Comparison of ENCODE assay signal across 8 mouse cellular contexts in genomic region chr3:96262216-96262875, GRCm38 (mm10). TPM values are rescaled to one million over a fixed set of nuclear protein-coding genes. Genes with fewer than 3 reads are reported as not detected.
A peak's percentile ranks its signal among the peaks of the same experiment; 100 is the strongest.
DNase-seq lines count a peak whose midpoint lies in the region; ATAC-seq and TF ChIP-seq lines count a peak whose summit lies in the region.

No protein-coding gene starts in this region.

- WGBS in hindbrain, embryonic 10.5 days: 2% methylated on average over 19 of the region's 19 CpGs
- WGBS in lung, postnatal 0 days: under 1% methylated on average over 19 of the region's 19 CpGs

- H3K27ac ChIP-seq in hindbrain, embryonic 10.5 days: peak overlapping the region; percentile 99
- peak overlapping the region; percentile 92 for H3K27ac ChIP-seq in lung, postnatal 0 days (ENCODE audit: low read length)

- TF ChIP-seq CTCF in lung, postnatal 0 days (IDR thresholded peaks at IDR 0.05): 0 out of 2 replicates have a peak, but pooled peaks have one; percentile 0

- H3K36me3 ChIP-seq in hindbrain, embryonic 10.5 days: no peaks in the 10 kb centered on the region
- no peaks in the 10 kb centered on the region for H3K36me3 ChIP-seq in lung, postnatal 0 days (ENCODE audit: insufficient read depth, low read length)

- H3K4me2 ChIP-seq in lung, postnatal 0 days (replicated peaks; ENCODE audit: low read depth, low read length): peak overlapping the region; percentile 62

- ATAC-seq in lung, postnatal 0 days: peak; percentile 85

- H3K27me3 ChIP-seq in hindbrain, embryonic 10.5 days (ENCODE audit: insufficient read depth, poor library complexity, severe bottlenecking): no peaks in the 10 kb centered on the region
- peaks cover 10% of the 10 kb centered on the region; the same call in 1 of the 2 replicates for H3K27me3 ChIP-seq in lung, postnatal 0 days (replicated peaks; ENCODE audit: insufficient read depth, low read length)

- no peak for TF ChIP-seq EP300 in lung, postnatal 0 days (IDR thresholded peaks at IDR 0.05)

- peak overlapping the region; percentile 62 for H3K9ac ChIP-seq in lung, postnatal 0 days (replicated peaks; ENCODE audit: low read depth)

- peak; percentile 98 for DNase-seq in MEL-GATA-1-ER (ENCODE audit: extremely low read depth, low read depth)
- peak; percentile 87 for DNase-seq in cerebellum, adult 8-10 months
- DNase-seq in frontal cortex, adult 2 months (ENCODE audit: extremely low spot score in 1 of 2, low spot score in 1 of 2): peak; percentile 84 to 89
- peak; percentile 87 for DNase-seq in hindbrain, embryonic 10.5 days (ENCODE audit: low spot score)
- DNase-seq in layer of hippocampus, adult 9-11 months: peak; percentile 91
- peak; percentile 95 for DNase-seq in lung, postnatal 0 days (ENCODE audit: low spot score)
- peak; percentile 74 for DNase-seq in retina, embryonic 14.5 days (ENCODE audit: low spot score)
- DNase-seq in thymus, postnatal 36 days: peak; percentile 46 to 58

- H3K9me3 ChIP-seq in hindbrain, embryonic 10.5 days: no peaks in the 10 kb centered on the region
- no peaks in the 10 kb centered on the region for H3K9me3 ChIP-seq in lung, postnatal 0 days (ENCODE audit: low read length)

- peaks cover 38% of the 10 kb centered on the region for H3K4me1 ChIP-seq in hindbrain, embryonic 10.5 days (replicated peaks)
- peaks cover 6% of the 10 kb centered on the region; the same call in 1 of the 2 replicates for H3K4me1 ChIP-seq in lung, postnatal 0 days (ENCODE audit: insufficient read depth, low read depth, low read length)

- peak overlapping the region; percentile 65 for H3K4me3 ChIP-seq in hindbrain, embryonic 10.5 days
- peak overlapping the region; percentile 56 for H3K4me3 ChIP-seq in lung, postnatal 0 days (ENCODE audit: low read depth, low read length)

RNA-seq across cellular contexts. Expression of gene Hist2h4, which starts 0.8 kb away (rescaled TPM):
- polyA plus RNA-seq in frontal cortex, adult 2 months (2012; rRNA removed): 3.3 and 3.9 TPM in 2 replicates
- 6.8 and 13.6 TPM in 2 replicates for polyA plus RNA-seq in hindbrain, embryonic 10.5 days (2016; fragmentation: Nextera tagmentation; extraction: Ambion mirVana)
- 9.7 and 9.8 TPM in 2 replicates for polyA plus RNA-seq in lung, postnatal 0 days (2015; fragmentation: Nextera tagmentation; extraction: Ambion mirVana)

RNA-seq across cellular contexts. Expression of gene Hist2h3b, which starts 6.1 kb away (rescaled TPM):
- polyA plus RNA-seq in frontal cortex, adult 2 months (2012; rRNA removed): 7.3 and 8.1 TPM in 2 replicates
- polyA plus RNA-seq in hindbrain, embryonic 10.5 days (2016; fragmentation: Nextera tagmentation; extraction: Ambion mirVana): 49.7 and 51.9 TPM in 2 replicates
- 12.5 and 12.9 TPM in 2 replicates for polyA plus RNA-seq in lung, postnatal 0 days (2015; fragmentation: Nextera tagmentation; extraction: Ambion mirVana)

RNA-seq across cellular contexts. Expression of gene Hist2h2bb, which starts 7.2 kb away (rescaled TPM):
- polyA plus RNA-seq in frontal cortex, adult 2 months (2012; rRNA removed): 1.3 and 2.0 TPM in 2 replicates
- 9.4 and 9.7 TPM in 2 replicates for polyA plus RNA-seq in hindbrain, embryonic 10.5 days (2016; fragmentation: Nextera tagmentation; extraction: Ambion mirVana)
- 0.48 and 2.9 TPM in 2 replicates for polyA plus RNA-seq in lung, postnatal 0 days (2015; fragmentation: Nextera tagmentation; extraction: Ambion mirVana)

RNA-seq across cellular contexts. Expression of gene Hist2h3c1, which starts 15.9 kb away (rescaled TPM):
- not detected in 2 replicates for polyA plus RNA-seq in frontal cortex, adult 2 months (2012; rRNA removed)
- 0.42 and 0.56 TPM in 2 replicates for polyA plus RNA-seq in hindbrain, embryonic 10.5 days (2016; fragmentation: Nextera tagmentation; extraction: Ambion mirVana)
- 0.77 TPM in 1 of 2 replicates, not detected in the other for polyA plus RNA-seq in lung, postnatal 0 days (2015; fragmentation: Nextera tagmentation; extraction: Ambion mirVana)

RNA-seq across cellular contexts. Expression of gene Hist2h2aa1, which starts 17.0 kb away (rescaled TPM):
- polyA plus RNA-seq in frontal cortex, adult 2 months (2012; rRNA removed): 146 and 222 TPM in 2 replicates
- 11.3 and 13.4 TPM in 2 replicates for polyA plus RNA-seq in hindbrain, embryonic 10.5 days (2016; fragmentation: Nextera tagmentation; extraction: Ambion mirVana)
- polyA plus RNA-seq in lung, postnatal 0 days (2015; fragmentation: Nextera tagmentation; extraction: Ambion mirVana): 56.2 and 60.0 TPM in 2 replicates

Comparison
In these comparisons a context has a peak if more than half of its experiments do, and no peak if none do; other contexts are left out.
1. Peak in every context shown above with its lines: DNase-seq, ATAC-seq, H3K4me3 ChIP-seq and H3K27ac ChIP-seq.